Mouse (Mus musculus): Measurements from ENCODE around the gene Scgb1b27. TPM values are rescaled to one million over a fixed set of nuclear protein-coding genes. Genes with fewer than 3 reads are reported as not detected.

Scgb1b27 gene
- polyA plus RNA-seq, 1 experiment: not detected

Other genes with a start within 250 kb of the Scgb1b27 start
- gene Scgb2b26, start 76.4 kb upstream of the Scgb1b27 start, polyA plus RNA-seq (2012; rRNA removed): not detected in 2 replicates
- gene Scgb2b27, start 7.5 kb upstream of the Scgb1b27 start, polyA plus RNA-seq (2012; rRNA removed): not detected in 2 replicates
- gene Scgb1b30, start 73.9 kb downstream of the Scgb1b27 start, polyA plus RNA-seq (2012; rRNA removed): not detected in 2 replicates
- gene Wtip, start 111.8 kb downstream of the Scgb1b27 start, polyA plus RNA-seq (2012; rRNA removed): 7.1 and 10.0 TPM in 2 replicates
- 24.7 and 29.6 TPM in 2 replicates for gene Uba2, start 148.1 kb downstream of the Scgb1b27 start, polyA plus RNA-seq (2012; rRNA removed)
- gene Pdcd2l, start 175.2 kb downstream of the Scgb1b27 start, polyA plus RNA-seq (2012; rRNA removed): 20.2 and 25.7 TPM in 2 replicates
- gene Gpi1, start 208.9 kb downstream of the Scgb1b27 start, polyA plus RNA-seq (2012; rRNA removed): 116 and 161 TPM in 2 replicates
- not detected in 2 replicates for gene Gm6096, start 229.6 kb downstream of the Scgb1b27 start, polyA plus RNA-seq (2012; rRNA removed)